Mouse (Mus musculus) neural tube, embryonic 11.5 days (tissue): Measurements from ENCODE around the gene Dpep1. TPM values are rescaled to one million over a fixed set of nuclear protein-coding genes. Genes with fewer than 3 reads are reported as not detected.

Experiments
- ATAC-seq: fragments of 200-750 bp; cut with Nextera tagmentation; 2 replicates; pipeline ENCODE4 v1.8.0; 2017; ENCODE audit warnings: moderate number of reproducible peaks, mild to moderate bottlenecking, moderate TSS enrichment, moderate library complexity; ENCODE audit not compliant: insufficient read depth, low FRiP score, low TSS enrichment
- DNase-seq: peaks from one replicate; pipeline ENCODE4 v3.0.0-alpha.2; 2015; ENCODE audit warnings: low spot score
- H3K27ac ChIP-seq: fragments of 300-500 bp; sonication (generic); 2 replicates; pipeline ENCODE4 v1.5.1; 2014; ENCODE audit warnings: low read depth, mild to moderate bottlenecking, low read length
- H3K27me3 ChIP-seq: fragments of 300-500 bp; sonication (generic); 2 replicates; pipeline ENCODE4 v1.6.1; 2014; ENCODE audit warnings: mild to moderate bottlenecking, low read length, mixed read lengths; ENCODE audit not compliant: control insufficient read depth, insufficient read depth
- H3K36me3 ChIP-seq: fragments of 300-500 bp; sonication (generic); 2 replicates; pipeline ENCODE4 v1.6.1; 2014; ENCODE audit warnings: mild to moderate bottlenecking, low read length, moderate library complexity, mixed read lengths; ENCODE audit not compliant: control insufficient read depth, insufficient read depth
- H3K4me1 ChIP-seq: fragments of 300-500 bp; sonication (generic); 2 replicates; pipeline ENCODE4 v1.6.1; 2014; ENCODE audit warnings: low read length, mixed read lengths; ENCODE audit not compliant: control insufficient read depth, insufficient read depth
- H3K4me2 ChIP-seq: fragments of 300-500 bp; sonication (generic); 2 replicates; pipeline ENCODE4 v1.6.1; 2014; ENCODE audit warnings: low read depth, mild to moderate bottlenecking, moderate library complexity
- H3K4me3 ChIP-seq: fragments of 300-500 bp; sonication (generic); 2 replicates; pipeline ENCODE4 v1.5.1; 2014; ENCODE audit warnings: low read depth, low read length
- H3K9ac ChIP-seq: fragments of 300-500 bp; sonication (generic); 2 replicates; pipeline ENCODE4 v1.6.1; 2014; ENCODE audit warnings: mild to moderate bottlenecking, low read length
- H3K9me3 ChIP-seq: fragments of 300-500 bp; sonication (generic); 2 replicates; pipeline ENCODE4 v1.6.1; 2016; ENCODE audit warnings: low read length; ENCODE audit not compliant: control insufficient read depth
- WGBS: fragments of 180-500 bp; shearing (Covaris S2); extraction: QIAGEN DNeasy Blood & Tissue Kit; methylation state at CpG from one replicate; pipeline ENCODE4 v1.1.7; 2014; 5-methylcytosine and 5-hydroxymethylcytosine counted together
- polyA plus RNA-seq: library from polyadenylated mRNA; unstranded; fragments of >200 nt; fragmentation: Nextera tagmentation; extraction: Ambion mirVana; gene quantifications from 2 replicates; pipeline ENCODE4 v1.2.1, GENCODE M21; 2014

The Dpep1 gene
- polyA plus RNA-seq, 1 experiment from 2014 or later: 1.3 TPM

DNA sequence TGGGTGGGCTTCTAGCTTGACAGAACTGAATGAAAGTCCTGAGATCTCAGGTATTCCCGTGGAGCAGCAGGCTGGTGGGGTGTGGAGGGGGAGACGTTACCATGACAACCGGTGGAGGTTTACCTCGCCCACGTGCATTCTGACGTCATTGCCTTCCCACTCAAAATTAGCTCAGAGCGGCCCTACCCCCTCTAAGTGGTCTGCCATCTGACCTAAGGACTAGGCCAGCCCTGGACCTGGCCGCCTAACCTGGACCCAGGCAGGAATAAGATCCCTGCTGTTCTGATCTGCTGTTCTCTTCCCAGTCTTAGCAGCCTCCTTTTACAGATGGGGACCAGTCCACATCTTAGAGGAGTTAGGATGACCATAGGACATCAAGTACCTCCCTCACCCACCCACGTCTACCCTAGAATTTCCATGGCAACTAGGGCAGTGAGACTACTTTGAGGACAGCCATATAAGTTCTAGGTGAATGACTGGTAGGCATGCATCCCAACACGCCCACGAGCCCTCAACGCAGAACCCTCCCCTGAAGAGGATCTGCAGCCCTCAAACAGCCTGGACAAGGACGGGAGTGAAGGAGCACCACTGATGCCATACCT lies 49.0 kb downstream of the Dpep1 start:
- 37% methylated on average over 13 of the region's 13 CpGs for WGBS
- peak overlapping the region; percentile 39 for H3K4me3 ChIP-seq
- no peaks in the 10 kb centered on the region for H3K36me3 ChIP-seq
- H3K4me2 ChIP-seq: peak overlapping the region; percentile 75
- no peak overlapping the region for H3K27ac ChIP-seq
- DNase-seq (no peak), ATAC-seq (no peak)
- H3K9me3 ChIP-seq: no peaks in the 10 kb centered on the region
- H3K4me1 ChIP-seq: peaks cover 9% of the 10 kb centered on the region; the same call in 1 of the 2 replicates
- peaks cover 14% of the 10 kb centered on the region for H3K27me3 ChIP-seq
- H3K9ac ChIP-seq: no peak overlapping the region

DNA sequence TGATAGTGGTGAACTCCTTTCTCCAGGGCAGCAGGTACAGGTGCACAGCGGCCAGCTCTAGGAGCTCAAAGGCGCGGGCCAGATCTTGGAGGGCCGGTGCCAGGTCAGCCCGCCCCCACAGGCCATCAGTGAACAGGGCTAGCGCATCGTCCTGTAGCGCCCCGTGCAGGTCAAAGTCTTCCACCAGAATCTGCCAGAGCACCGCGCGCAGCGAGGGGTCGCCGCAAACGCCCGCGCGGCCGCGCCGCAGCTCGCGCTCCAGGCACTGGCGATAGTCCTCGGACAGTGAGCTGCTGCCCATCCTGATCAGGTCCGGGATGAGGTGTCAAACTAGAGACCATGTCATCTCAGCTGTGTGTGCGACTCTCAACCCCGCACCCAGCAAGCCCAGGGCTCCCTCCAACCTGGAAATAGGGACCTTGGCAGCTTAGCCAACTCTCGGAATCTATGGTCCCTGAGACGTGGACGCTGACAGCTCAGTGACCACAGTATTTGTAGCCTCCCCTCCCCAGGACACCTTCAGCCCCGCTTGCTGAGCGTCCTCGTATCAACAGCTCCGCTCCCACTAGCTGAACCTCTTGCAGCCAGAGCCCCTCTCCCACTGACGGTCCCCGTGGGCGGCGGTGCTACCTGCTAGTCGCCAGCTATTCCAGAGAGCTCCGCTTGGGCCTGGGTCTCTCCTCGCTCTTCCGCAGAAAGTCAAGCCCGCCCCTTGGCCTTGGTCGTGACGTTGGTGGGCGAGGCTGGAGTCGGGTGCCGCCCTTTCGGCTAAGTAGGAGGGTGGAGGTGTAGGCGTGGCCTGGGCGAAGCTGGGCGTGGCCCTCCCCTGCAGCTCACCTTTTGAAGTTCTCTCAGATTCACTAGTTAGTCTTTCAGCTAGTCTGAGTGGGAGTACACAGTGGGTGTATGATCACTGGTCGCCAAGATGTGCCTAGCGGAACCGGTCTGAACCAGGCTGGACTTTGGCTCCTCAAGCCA lies 49.8 kb downstream of the Dpep1 start, which contains the start of gene Spata2l:
TSS of gene Spata2l (minus strand) at position 714 of the 978 bp plus-strand sequence.
- H3K9me3 ChIP-seq: no peaks in the 10 kb centered on the region
- no peak within 1 kb of the TSS for H3K27ac ChIP-seq
- peak within 1 kb of the TSS; percentile 39 for H3K4me3 ChIP-seq
- H3K27me3 ChIP-seq: peaks cover 14% of the 10 kb centered on the region
- 2% methylated on average over 57 of the region's 57 CpGs for WGBS
- peaks cover 9% of the 10 kb centered on the region; the same call in 1 of the 2 replicates for H3K4me1 ChIP-seq
- DNase-seq (peak; percentile 89), ATAC-seq (peak; percentile 84)
- peak within 1 kb of the TSS; percentile 75 for H3K4me2 ChIP-seq
- H3K9ac ChIP-seq: peak within 1 kb of the TSS; percentile 49
- no peaks in the 10 kb centered on the region for H3K36me3 ChIP-seq

DNA sequence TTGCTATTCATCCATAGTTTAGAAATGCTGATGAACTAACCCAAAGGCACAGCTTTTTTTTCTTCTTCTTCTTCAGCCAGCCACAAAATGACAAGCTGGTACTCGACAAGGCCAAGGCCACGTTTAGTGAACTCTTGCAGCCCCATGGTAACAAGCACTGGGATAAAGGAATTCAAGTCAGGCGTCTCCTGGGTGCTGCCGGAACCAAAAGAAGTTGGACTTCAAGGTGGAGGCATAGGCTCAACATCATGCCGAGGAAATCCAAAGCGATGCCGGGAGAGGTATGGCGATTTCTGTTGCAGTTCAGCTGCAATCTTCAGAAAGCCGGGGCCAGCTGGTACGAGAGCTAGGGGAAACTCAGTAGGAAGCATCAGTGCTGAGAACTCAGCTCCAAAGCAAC lies 53.4 kb downstream of the Dpep1 start:
- ATAC-seq: no peak
- no peak overlapping the region for H3K4me2 ChIP-seq

DNA sequence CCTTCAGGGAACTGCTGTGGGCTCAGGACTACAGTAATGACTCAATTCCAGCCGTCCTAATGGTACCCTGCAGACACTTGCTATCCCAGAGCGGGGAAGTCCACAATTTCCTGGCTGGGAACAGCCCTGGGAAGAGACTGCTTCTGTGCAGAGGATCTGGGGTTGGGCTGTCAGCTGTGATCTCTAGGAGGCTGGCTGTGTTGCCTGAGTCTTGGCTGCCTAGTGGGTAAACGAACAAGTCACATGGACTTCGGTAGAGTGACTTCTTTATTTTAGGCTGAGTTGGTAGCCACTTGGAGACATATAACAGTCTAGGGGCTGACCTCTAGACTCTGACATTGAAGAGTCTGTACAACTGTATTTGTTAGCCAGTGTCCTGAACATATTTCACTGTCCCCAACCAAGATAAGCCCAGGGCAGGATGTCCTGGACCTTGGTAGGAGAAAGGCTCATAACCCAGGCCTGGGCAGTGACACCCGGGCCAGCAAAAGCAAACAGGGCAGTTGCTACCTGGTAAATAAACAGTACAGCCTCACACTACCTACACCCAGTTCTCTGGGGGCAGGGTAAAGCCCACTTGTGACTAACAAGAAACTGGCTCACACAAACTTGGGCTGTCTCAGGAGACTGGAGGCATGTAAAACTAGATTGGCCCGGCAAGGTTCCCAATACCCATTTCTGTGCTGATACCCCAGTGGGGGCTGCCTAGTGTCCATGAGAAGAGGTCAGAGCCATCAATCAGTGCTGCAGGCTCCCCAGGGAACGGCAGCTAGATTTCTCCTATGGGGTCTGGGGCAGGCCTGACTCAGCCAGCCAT lies 56.3 kb downstream of the Dpep1 start:
- H3K36me3 ChIP-seq: peaks cover 15% of the 10 kb centered on the region
- no peak overlapping the region for H3K4me2 ChIP-seq
- H3K4me1 ChIP-seq: no peaks in the 10 kb centered on the region
- DNase-seq (no peak), ATAC-seq (no peak)
- H3K4me3 ChIP-seq: no peak overlapping the region
- H3K27ac ChIP-seq: no peak overlapping the region
- H3K9ac ChIP-seq: no peak overlapping the region
- H3K9me3 ChIP-seq: no peaks in the 10 kb centered on the region
- WGBS: 85% methylated on average over 7 of the region's 7 CpGs
- no peaks in the 10 kb centered on the region for H3K27me3 ChIP-seq

More for the DNA sequence above, 53.4 kb downstream of the Dpep1 start:
- H3K27me3 ChIP-seq: peaks cover 14% of the 10 kb centered on the region
- no peak for DNase-seq
- H3K27ac ChIP-seq: no peak overlapping the region
- no peak overlapping the region for H3K9ac ChIP-seq
- no peaks in the 10 kb centered on the region for H3K9me3 ChIP-seq
- peaks cover 9% of the 10 kb centered on the region; the same call in 1 of the 2 replicates for H3K4me1 ChIP-seq
- no peak overlapping the region for H3K4me3 ChIP-seq
- 88% methylated on average over 10 of the region's 10 CpGs for WGBS
- H3K36me3 ChIP-seq: 0 out of 2 replicates have a peak, but pooled peaks cover 2% of the 10 kb centered on the region

DNA sequence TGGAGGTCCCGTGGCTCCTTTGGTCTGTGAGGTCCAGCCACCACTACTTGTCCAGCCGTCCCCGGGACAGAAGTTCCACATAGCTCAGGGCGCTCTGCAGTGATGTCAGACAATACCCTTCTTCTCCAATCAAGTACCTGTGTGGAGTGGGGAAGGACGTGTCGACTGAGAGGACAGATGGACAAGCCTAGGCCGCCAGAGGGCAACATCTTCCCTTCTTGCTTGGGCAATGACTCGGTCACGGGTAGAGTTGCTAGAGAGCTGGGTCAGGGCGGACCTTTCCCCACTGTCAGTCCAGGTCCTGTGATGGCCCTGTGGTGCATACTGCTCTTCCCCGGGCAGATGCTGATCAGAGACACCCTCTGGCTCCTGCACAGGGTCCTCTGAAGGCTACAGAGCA lies 57.0 kb downstream of the Dpep1 start:
- H3K4me1 ChIP-seq: no peaks in the 10 kb centered on the region
- no peak overlapping the region for H3K9ac ChIP-seq
- H3K4me2 ChIP-seq: no peak overlapping the region
- peaks cover 22% of the 10 kb centered on the region for H3K36me3 ChIP-seq
- DNase-seq: no peak
- no peaks in the 10 kb centered on the region for H3K9me3 ChIP-seq
- ATAC-seq: no peak
- WGBS: 74% methylated on average over 11 of the region's 11 CpGs
- no peak overlapping the region for H3K27ac ChIP-seq
- no peaks in the 10 kb centered on the region for H3K27me3 ChIP-seq
- H3K4me3 ChIP-seq: no peak overlapping the region

DNA sequence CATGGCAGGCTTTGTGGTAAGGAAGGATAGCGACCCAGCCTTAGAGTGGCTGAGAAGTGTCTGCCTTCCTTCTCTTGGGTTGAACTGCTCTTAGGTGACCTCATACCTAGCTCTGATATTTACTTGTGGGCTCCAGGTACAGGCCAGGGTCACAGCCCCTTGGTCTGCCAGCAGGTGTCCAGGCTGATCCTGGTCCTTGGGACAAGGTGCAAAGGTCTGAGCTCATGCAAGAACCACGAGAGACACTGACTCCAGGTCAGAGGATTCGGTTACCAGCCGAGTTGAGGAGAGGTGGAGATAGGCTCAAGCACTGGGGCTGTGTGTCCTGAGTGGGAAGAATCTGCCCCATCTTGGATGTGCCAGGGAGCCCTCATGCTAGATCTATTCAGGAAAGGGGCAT lies 58.3 kb downstream of the Dpep1 start:
- H3K9ac ChIP-seq: no peak overlapping the region
- H3K4me3 ChIP-seq: no peak overlapping the region
- H3K36me3 ChIP-seq: peaks cover 22% of the 10 kb centered on the region
- H3K27me3 ChIP-seq: no peaks in the 10 kb centered on the region
- ATAC-seq (no peak), DNase-seq (no peak)
- H3K4me1 ChIP-seq: no peaks in the 10 kb centered on the region
- no peaks in the 10 kb centered on the region for H3K9me3 ChIP-seq
- no peak overlapping the region for H3K4me2 ChIP-seq
- WGBS: 91% methylated on average over 4 of the region's 4 CpGs
- H3K27ac ChIP-seq: no peak overlapping the region

DNA sequence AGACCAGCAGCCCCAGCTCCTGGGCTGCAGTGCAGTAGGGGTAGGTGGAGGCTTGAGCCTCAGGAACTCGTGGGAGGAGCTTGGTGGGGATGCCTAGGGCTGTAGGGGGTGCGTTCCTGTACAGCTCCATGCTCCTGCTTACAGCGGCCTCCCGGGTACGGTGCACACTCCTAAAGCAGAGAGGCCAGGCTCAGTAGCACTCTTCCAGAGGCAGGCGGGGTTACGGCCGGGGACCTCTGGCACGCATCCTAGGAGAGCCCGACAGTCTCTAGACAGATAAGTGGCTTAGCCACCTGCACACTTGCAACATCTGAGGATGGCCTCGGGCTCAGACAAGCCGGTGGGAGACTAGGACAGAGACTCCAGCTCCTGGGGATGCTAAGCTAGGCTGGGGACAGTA lies 59.5 kb downstream of the Dpep1 start:
- Histone ChIP-seq H3K4me3 (no peak overlapping the region), H3K27me3 (no peaks in the 10 kb centered on the region), H3K27ac (no peak overlapping the region), H3K36me3 (peaks cover 23% of the 10 kb centered on the region), H3K4me1 (no peaks in the 10 kb centered on the region), H3K4me2 (no peak overlapping the region), H3K9ac (no peak overlapping the region), H3K9me3 (no peaks in the 10 kb centered on the region)
- no peak for DNase-seq
- WGBS: 92% methylated on average over 12 of the region's 12 CpGs
- ATAC-seq: no peak

DNA sequence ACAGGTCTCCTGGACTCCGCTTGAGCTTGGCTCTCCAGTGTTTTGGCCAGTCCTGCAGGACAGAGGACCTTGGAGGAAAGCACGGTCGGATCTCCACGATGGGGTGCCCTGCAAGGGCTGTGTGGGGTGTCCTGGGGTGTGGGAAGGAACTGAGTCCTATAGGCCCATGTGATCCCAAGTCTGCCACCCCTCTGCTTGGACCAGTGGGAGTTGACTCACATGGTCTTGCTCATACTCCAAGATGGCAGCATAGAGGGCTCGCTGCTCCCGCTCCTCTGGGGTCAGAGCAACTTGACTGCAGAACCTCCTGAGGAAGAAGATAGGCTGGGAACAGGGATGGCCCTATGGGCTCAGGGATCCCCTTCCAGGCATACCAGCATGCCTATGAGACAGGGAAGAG lies 61.7 kb downstream of the Dpep1 start:
- H3K9me3 ChIP-seq: no peaks in the 10 kb centered on the region
- DNase-seq: no peak
- H3K36me3 ChIP-seq: peaks cover 28% of the 10 kb centered on the region

More for the DNA sequence above, 61.7 kb downstream of the Dpep1 start:
- Histone ChIP-seq H3K27ac (no peak overlapping the region), H3K4me1 (peaks cover 1% of the 10 kb centered on the region; the same call in 1 of the 2 replicates), H3K27me3 (no peaks in the 10 kb centered on the region), H3K4me3 (no peak overlapping the region), H3K4me2 (no peak overlapping the region), H3K9ac (no peak overlapping the region; the same call in 1 of the 2 replicates)
- no peak for ATAC-seq
- WGBS: 92% methylated on average over 6 of the region's 6 CpGs
